Mouse (Mus musculus): ENCODE measurements at regions not wholly inside any gene's neighbourhood (a gene's known extent, or its start where the extent isn't known, plus 50 kb on each side); places are given as distances from the start of the nearest gene placed in this dataset.

GRCm38 (mm10) chr17:51892856-51893255, 59.8 kb upstream of the Satb1 start:
- Histone ChIP-seq H3K4me3 (ENCODE audit: insufficient read depth, low read depth, low read length) (no peak overlapping the region), H3K27me3 (ENCODE audit: control insufficient read depth, insufficient read depth, low read length) (no peaks in the 10 kb centered on the region), H3K9ac (ENCODE audit: low read depth, low read length) (no peak overlapping the region), H3K4me1 (ENCODE audit: control insufficient read depth, insufficient read depth, low read length) (no peaks in the 10 kb centered on the region), H3K36me3 (ENCODE audit: control insufficient read depth, insufficient read depth, low read length) (no peaks in the 10 kb centered on the region), H3K27ac (replicated peaks; ENCODE audit: insufficient read depth, low read depth, low read length) (no peak overlapping the region), H3K79me2 (ENCODE audit: control insufficient read depth, insufficient read depth, low read length) (no peaks in the 10 kb centered on the region)
- DNase-seq (ENCODE audit: extremely low read depth, low read depth, low spot score) = no peak
- WGBS = 75% methylated on average over 3 of the region's 3 CpGs
- TF ChIP-seq CTCF (IDR thresholded peaks at IDR 0.05; ENCODE audit: low read depth, low read length) = no peak
- no peak for TF ChIP-seq POLR2A (IDR thresholded peaks at IDR 0.05; ENCODE audit: extremely low read depth, insufficient read depth, low read length)

GRCm38 (mm10) chr17:51892159-51892558, 59.1 kb upstream of the Satb1 start:
- TF ChIP-seq POLR2A (IDR thresholded peaks at IDR 0.05; ENCODE audit: extremely low read depth, insufficient read depth, low read length) (no peak), CTCF (IDR thresholded peaks at IDR 0.05; ENCODE audit: low read depth, low read length) (no peak)
- H3K27ac ChIP-seq (replicated peaks; ENCODE audit: insufficient read depth, low read depth, low read length) = no peak overlapping the region
- H3K9ac ChIP-seq (ENCODE audit: low read depth, low read length) = no peak overlapping the region
- no peaks in the 10 kb centered on the region for H3K4me1 ChIP-seq (ENCODE audit: control insufficient read depth, insufficient read depth, low read length)
- WGBS = 66% methylated on average over 4 of the region's 4 CpGs
- DNase-seq (ENCODE audit: extremely low read depth, low read depth, low spot score) = no peak
- H3K36me3 ChIP-seq (ENCODE audit: control insufficient read depth, insufficient read depth, low read length) = no peaks in the 10 kb centered on the region
- H3K79me2 ChIP-seq (ENCODE audit: control insufficient read depth, insufficient read depth, low read length) = no peaks in the 10 kb centered on the region
- H3K27me3 ChIP-seq (ENCODE audit: control insufficient read depth, insufficient read depth, low read length) = no peaks in the 10 kb centered on the region
- no peak overlapping the region for H3K4me3 ChIP-seq (ENCODE audit: insufficient read depth, low read depth, low read length)
